Mouse (Mus musculus): Measurements from ENCODE around the gene Camk1d. TPM values are rescaled to one million over a fixed set of nuclear protein-coding genes. Genes with fewer than 3 reads are reported as not detected.

Gene Camk1d
- polyA plus RNA-seq, 1 experiment from 2014 or later = 2.0 TPM

- no peaks in the 10 kb centered on the region for H3K36me3 ChIP-seq (replicated peaks; ENCODE audit: insufficient read depth, low read length)
- no peak overlapping the region for H3K27ac ChIP-seq (ENCODE audit: low read depth)
- no peak for DNase-seq
- no peak overlapping the region for H3K4me3 ChIP-seq (ENCODE audit: low read depth, low read length)
- 71% methylated on average over 3 of the region's 3 CpGs for WGBS (ENCODE audit: insufficient replicate concordance)
- H3K27me3 ChIP-seq (ENCODE audit: insufficient read depth, low read length) = no peaks in the 10 kb centered on the region
- H3K9ac ChIP-seq (replicated peaks) = no peak overlapping the region
- no peak for ATAC-seq
- H3K4me1 ChIP-seq (ENCODE audit: insufficient read depth) = no peaks in the 10 kb centered on the region
- no peak for TF ChIP-seq EP300 (IDR thresholded peaks at IDR 0.05; ENCODE audit: low read depth)
- no peak for TF ChIP-seq CTCF (IDR thresholded peaks at IDR 0.05; ENCODE audit: low read depth)
- no peaks in the 10 kb centered on the region for H3K9me3 ChIP-seq (ENCODE audit: low read length)
- no peak overlapping the region for H3K4me2 ChIP-seq (ENCODE audit: low read depth, low read length)
These were observed 343.0 kb downstream of the Camk1d start for GRCm38 (mm10) chr2:5371316-5371715.

DNA sequence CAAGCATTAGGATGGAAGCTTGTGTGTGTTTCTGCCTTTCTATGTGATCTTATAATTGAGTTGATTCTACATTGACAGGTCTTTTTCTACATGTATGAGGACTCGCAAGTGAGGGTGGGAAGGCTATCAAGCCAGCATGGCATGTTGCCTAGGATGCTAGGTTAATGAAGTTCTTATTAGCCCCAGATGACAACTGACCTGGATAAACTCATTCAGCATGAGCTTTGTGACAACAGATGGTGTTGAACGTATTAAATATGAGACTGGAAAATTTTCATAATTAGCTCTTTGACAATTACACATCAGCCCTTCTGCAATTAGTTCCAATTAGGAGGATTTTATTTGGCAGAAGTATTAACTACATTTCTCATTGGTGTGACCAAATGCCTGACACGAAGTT lies 343.7 kb downstream of the Camk1d start:
- H3K9me3 ChIP-seq (ENCODE audit: low read length) = no peaks in the 10 kb centered on the region

DNA sequence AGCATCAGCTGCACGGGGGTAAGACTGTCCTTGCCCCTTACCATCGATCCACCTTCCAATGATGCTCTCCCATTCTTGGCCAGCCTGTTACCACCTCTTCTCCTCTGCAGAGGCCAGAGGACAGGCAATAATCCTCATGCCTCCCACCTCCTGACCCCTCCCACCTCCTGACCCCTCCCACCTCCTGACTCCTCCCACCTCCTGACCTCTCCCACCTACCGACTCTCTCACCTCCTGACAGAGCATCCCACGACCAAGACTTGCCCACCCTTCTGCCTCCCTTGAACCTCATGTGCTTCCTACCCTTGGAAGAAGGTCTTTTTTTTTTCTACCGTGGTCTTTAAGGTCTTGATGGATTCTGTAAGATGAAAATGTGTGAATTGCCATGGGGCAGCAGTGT lies 350.5 kb downstream of the Camk1d start:
- no peak for ATAC-seq
- H3K4me2 ChIP-seq (ENCODE audit: low read depth, low read length) = no peak overlapping the region
- no peak overlapping the region for H3K9ac ChIP-seq (replicated peaks)
- no peak for TF ChIP-seq EP300 (IDR thresholded peaks at IDR 0.05; ENCODE audit: low read depth)
- TF ChIP-seq CTCF (IDR thresholded peaks at IDR 0.05; ENCODE audit: low read depth) = no peak
- no peak overlapping the region for H3K4me3 ChIP-seq (ENCODE audit: low read depth, low read length)
- no peaks in the 10 kb centered on the region for H3K9me3 ChIP-seq (ENCODE audit: low read length)
- DNase-seq = no peak
- no peaks in the 10 kb centered on the region for H3K27me3 ChIP-seq (ENCODE audit: insufficient read depth, low read length)
- H3K36me3 ChIP-seq (replicated peaks; ENCODE audit: insufficient read depth, low read length) = no peaks in the 10 kb centered on the region
- peaks cover 3% of the 10 kb centered on the region for H3K4me1 ChIP-seq (ENCODE audit: insufficient read depth)
- 52% methylated on average over 5 of the region's 5 CpGs for WGBS (ENCODE audit: insufficient replicate concordance)
- H3K27ac ChIP-seq (ENCODE audit: low read depth) = no peak overlapping the region

More for the DNA sequence above, 343.7 kb downstream of the Camk1d start:
- H3K4me3 ChIP-seq (ENCODE audit: low read depth, low read length) = no peak overlapping the region
- H3K36me3 ChIP-seq (replicated peaks; ENCODE audit: insufficient read depth, low read length) = no peaks in the 10 kb centered on the region
- ATAC-seq (no peak), DNase-seq (no peak)
- H3K4me2 ChIP-seq (ENCODE audit: low read depth, low read length) = no peak overlapping the region
- WGBS (ENCODE audit: insufficient replicate concordance) = 73% methylated on average over 3 of the region's 3 CpGs
- no peaks in the 10 kb centered on the region for H3K27me3 ChIP-seq (ENCODE audit: insufficient read depth, low read length)
- H3K27ac ChIP-seq (ENCODE audit: low read depth) = no peak overlapping the region
- TF ChIP-seq EP300 (IDR thresholded peaks at IDR 0.05; ENCODE audit: low read depth) = no peak
- no peak for TF ChIP-seq CTCF (IDR thresholded peaks at IDR 0.05; ENCODE audit: low read depth)
- no peak overlapping the region for H3K9ac ChIP-seq (replicated peaks)
- H3K4me1 ChIP-seq (ENCODE audit: insufficient read depth) = no peaks in the 10 kb centered on the region

- Histone ChIP-seq H3K4me3 (ENCODE audit: low read depth, low read length) (no peak overlapping the region), H3K9ac (replicated peaks) (no peak overlapping the region), H3K36me3 (replicated peaks; ENCODE audit: insufficient read depth, low read length) (no peaks in the 10 kb centered on the region), H3K27ac (ENCODE audit: low read depth) (no peak overlapping the region), H3K9me3 (ENCODE audit: low read length) (no peaks in the 10 kb centered on the region), H3K4me2 (ENCODE audit: low read depth, low read length) (no peak overlapping the region), H3K27me3 (ENCODE audit: insufficient read depth, low read length) (no peaks in the 10 kb centered on the region), H3K4me1 (ENCODE audit: insufficient read depth) (peaks cover 3% of the 10 kb centered on the region)
- 82% methylated on average over 5 of the region's 5 CpGs for WGBS (ENCODE audit: insufficient replicate concordance)
- TF ChIP-seq EP300 (IDR thresholded peaks at IDR 0.05; ENCODE audit: low read depth) = no peak
- no peak for TF ChIP-seq CTCF (IDR thresholded peaks at IDR 0.05; ENCODE audit: low read depth)
- no peak for ATAC-seq
- DNase-seq = no peak
These were observed 356.3 kb downstream of the Camk1d start for GRCm38 (mm10) chr2:5358049-5358448.

DNA sequence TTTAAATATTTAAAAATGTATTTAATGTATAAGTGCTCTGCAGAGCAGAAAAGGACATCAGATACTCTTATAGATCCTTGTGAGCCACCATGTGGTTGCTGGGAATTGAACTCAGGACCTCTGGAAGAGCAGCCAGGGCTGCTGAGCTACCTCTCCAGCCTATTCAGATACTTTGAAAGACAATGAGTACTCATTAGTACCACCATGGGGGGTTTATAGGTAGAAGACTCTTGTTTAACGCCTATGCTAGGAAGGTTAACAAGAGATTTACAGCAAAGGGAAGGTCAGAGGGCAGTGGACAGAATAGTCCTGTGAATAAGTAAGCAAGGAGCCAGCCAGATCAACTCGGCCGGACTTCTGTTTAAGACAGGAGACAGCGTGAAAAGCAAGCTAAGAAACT lies 357.3 kb downstream of the Camk1d start:
- no peak overlapping the region for H3K4me3 ChIP-seq (ENCODE audit: low read depth, low read length)
- no peaks in the 10 kb centered on the region for H3K27me3 ChIP-seq (ENCODE audit: insufficient read depth, low read length)
- H3K4me1 ChIP-seq (ENCODE audit: insufficient read depth) = peaks cover 3% of the 10 kb centered on the region
- DNase-seq = no peak
- ATAC-seq = no peak
- no peaks in the 10 kb centered on the region for H3K9me3 ChIP-seq (ENCODE audit: low read length)
- no peak overlapping the region for H3K9ac ChIP-seq (replicated peaks)
- no peak for TF ChIP-seq EP300 (IDR thresholded peaks at IDR 0.05; ENCODE audit: low read depth)
- no peak for TF ChIP-seq CTCF (IDR thresholded peaks at IDR 0.05; ENCODE audit: low read depth)
- H3K27ac ChIP-seq (ENCODE audit: low read depth) = no peak overlapping the region
- 75% methylated on average over 4 of the region's 4 CpGs for WGBS (ENCODE audit: insufficient replicate concordance)
- no peak overlapping the region for H3K4me2 ChIP-seq (ENCODE audit: low read depth, low read length)
- H3K36me3 ChIP-seq (replicated peaks; ENCODE audit: insufficient read depth, low read length) = no peaks in the 10 kb centered on the region

- no peaks in the 10 kb centered on the region for H3K36me3 ChIP-seq (replicated peaks; ENCODE audit: insufficient read depth, low read length)
These were observed 361.3 kb downstream of the Camk1d start for GRCm38 (mm10) chr2:5352821-5353522.

More at GRCm38 (mm10) chr2:5352821-5353522, 361.3 kb downstream of the Camk1d start:
- no peaks in the 10 kb centered on the region for H3K27me3 ChIP-seq (ENCODE audit: insufficient read depth, low read length)
- no peak overlapping the region for H3K27ac ChIP-seq (ENCODE audit: low read depth)
- no peak for TF ChIP-seq EP300 (IDR thresholded peaks at IDR 0.05; ENCODE audit: low read depth)
- TF ChIP-seq CTCF (IDR thresholded peaks at IDR 0.05; ENCODE audit: low read depth) = no peak
- no peak for DNase-seq
- WGBS (ENCODE audit: insufficient replicate concordance) = 80% methylated on average over 13 of the region's 13 CpGs
- no peaks in the 10 kb centered on the region for H3K9me3 ChIP-seq (ENCODE audit: low read length)
- no peak overlapping the region for H3K4me2 ChIP-seq (ENCODE audit: low read depth, low read length)
- no peak overlapping the region for H3K9ac ChIP-seq (replicated peaks)
- no peak for ATAC-seq
- H3K4me1 ChIP-seq (ENCODE audit: insufficient read depth) = no peaks in the 10 kb centered on the region
- H3K4me3 ChIP-seq (ENCODE audit: low read depth, low read length) = no peak overlapping the region
